Mouse (Mus musculus) embryo, embryonic 10 days (tissue): ENCODE results near the gene Sparcl1.

Experiments used
- DNase-seq: peaks from one replicate; pipeline ENCODE4 v3.0.0-alpha.2; 2015; ENCODE audit warnings: low spot score

Sparcl1 gene

DNA sequence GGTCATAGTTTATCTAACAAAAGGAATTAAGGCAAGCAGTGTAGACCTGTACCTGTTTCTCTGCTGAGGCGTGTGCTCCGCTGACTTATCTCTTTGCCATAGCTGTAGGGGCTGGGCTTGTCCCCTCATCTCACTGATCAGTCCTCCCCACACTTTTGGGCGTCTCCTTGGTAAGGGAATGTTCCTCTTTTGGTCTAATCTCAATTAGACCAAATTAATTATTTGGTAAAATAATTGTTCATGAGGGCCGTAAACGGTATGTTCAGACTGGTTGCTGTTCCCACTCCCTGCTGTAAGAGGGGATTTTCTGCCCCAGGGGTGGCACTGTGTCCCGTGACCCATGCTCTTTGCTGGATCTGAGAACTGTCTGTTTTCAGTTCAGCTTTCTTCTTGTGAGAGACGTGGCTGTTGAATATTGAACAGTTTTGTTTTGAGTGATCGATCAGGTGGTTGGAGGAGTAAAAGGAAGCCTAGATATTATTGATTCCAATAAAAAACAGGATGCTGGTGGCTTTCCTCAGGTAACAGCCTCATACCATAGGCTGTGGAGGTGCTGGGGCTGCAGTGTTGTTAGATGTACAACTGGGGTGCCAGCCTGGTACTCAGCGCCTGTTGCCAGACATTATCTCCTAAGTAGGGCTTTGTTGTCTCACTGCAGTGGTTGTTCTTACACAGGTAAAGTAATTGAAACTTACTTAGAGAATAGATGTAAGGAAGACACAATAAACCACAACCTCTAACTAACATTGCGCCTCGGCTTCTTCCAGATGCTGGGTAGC lies 50.6 kb downstream of the Sparcl1 start:
- no peak for DNase-seq

DNA sequence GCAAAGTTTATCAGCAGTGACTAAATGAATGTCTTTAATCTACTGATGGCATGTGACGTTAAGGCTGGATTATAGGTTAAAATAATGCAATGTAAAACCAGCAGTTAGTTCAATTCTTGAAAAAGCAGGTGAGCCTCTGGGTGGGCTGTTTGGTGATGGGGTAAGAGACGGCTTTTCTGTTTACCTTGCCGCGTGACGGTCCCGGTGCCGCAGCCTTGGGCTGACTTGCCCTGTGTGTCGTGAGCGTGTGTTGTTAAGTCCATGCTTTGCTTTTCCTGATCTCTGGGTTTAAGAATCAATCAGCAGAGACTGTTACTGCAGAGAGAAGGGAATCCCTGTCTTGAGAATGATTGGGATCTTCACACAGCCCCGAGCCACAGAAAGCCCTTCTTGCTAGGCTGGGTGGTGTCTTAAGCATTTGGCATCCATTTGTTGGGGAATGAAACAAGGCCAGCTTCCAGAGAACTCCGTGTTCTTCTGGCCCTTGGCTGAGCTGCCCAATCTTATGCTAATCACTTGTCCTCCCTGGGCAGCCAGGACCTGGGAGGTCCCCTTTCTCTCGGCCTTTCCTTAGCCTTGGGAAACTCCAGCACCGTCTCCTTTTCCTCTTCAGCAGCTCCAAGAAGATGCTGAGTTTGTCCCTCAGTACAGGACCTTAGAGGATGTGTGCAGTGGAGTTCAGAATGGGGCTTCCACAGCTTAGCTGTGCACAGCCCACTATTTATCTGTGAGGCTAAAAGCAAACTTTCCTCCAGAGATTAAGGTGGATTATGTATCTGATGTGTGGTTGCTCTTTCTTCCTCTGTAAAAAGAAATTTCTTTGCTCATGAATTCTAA lies 51.4 kb downstream of the Sparcl1 start:
- no peak for DNase-seq

DNA sequence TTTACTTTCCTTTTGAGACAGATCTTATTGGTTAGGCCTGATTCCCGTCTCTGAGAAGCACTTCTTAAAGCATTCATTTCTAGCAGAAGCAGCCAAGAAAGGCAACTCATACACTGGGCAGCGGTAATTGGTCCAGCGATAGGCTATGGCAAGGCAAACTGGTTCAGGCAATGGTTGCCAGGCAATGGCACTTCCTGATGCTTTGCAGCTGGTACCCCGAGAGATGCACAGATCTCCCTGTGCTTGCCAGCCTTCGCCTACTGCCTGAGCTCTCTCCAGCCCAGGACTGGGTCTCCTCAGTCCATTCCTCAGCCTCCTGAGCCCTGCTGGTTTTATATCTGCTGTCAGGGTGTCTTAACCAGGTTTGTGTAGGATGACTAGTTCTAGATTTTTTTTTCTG lies 53.1 kb downstream of the Sparcl1 start:
- DNase-seq, result no peak

DNA sequence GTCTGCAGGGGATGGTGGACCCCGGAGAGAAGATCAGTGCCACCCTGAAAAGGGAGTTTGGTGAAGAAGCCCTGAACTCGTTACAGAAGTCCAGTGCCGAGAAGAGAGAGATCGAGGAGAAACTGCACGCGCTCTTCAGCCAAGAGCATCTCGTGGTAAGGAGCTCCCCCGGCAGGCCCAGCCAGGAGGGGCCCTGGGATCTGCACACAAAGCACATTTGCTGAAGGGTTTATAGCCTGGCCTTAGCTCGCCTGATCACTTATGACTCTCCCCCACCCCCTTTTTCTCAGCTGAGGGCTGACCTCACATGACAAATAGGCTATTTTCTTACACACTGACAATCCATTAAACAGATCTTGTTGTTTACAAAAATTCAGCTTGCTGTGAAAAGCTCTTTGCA lies 53.9 kb downstream of the Sparcl1 start:
- no peak for DNase-seq

DNA sequence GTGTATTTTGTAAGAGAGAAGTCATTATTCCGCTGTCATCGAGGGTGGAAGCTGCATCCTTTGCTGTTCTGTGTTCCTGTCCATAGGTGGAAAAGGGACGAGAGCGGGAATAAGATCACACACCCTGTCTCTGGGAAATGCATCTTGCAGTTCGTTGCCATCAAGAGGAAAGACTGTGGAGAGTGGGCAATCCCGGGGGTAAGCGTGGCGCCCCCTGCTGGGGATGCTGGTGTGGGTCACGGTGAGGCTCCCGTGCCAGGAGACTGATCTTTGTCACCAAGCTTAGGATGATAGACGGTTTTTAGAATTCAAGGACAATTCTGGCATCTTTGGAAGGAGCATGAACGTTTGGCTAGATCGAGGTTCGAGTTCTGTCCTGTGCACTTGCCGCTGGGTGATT lies 55.5 kb downstream of the Sparcl1 start:
- peak; percentile 28 for DNase-seq

DNA sequence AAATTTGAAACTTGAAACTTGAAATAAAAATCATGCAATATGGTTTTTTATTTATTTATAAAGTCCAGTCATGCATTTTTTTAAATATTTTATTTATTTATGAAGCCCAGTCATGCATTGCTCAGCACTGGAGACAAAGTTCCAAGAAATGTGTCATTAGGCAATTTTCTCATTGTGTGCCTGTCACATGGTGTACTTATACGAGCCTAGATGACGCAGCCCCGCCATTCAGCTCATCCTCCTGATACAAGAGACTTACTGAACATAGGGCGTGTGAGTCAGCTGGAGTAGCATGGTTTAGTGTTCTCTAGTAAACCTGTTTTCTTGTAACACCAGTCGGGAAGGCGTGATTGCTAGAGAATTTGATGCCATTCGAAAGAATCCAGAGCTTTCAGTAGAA lies 57.2 kb downstream of the Sparcl1 start:
- DNase-seq, result no peak

DNA sequence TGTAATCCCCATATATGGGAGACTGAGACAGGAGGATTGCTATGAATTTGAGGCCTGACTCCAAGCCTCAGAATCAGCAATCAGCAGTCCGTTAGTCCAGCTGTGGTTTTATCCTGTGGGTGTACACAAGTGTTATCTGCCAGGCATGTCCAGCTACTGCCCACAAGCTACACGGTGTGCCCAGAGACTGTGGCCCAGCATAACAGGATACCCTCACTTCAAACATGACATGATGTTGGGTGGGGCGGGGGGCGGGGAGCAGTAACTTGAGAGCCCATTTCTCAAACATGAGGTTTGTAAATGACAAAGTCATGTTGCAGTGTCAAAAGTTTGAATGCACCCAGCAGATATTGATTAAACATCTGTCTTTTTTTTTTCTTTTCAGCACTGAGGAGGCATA lies 57.7 kb downstream of the Sparcl1 start:
- no peak for DNase-seq

DNA sequence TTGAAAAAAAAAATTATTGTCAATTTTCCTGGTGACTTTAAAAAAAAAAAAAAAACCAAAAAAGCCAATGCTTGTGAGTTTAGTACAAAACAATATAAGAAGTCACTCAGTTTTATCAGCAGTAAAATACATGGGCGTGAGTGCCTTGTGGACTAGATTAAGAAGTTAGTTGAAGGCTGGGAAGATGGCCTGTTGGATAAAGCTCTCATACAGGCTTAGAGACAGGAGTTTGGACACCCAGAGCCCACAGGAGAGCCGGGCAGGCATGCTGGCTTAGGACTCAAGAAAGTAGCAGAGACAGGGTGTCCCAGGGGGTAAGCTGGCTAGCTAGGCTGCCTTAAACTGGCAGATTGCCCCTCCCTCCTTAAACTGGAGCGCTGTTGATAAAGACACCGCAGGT lies 58.6 kb downstream of the Sparcl1 start:
- DNase-seq, result no peak

DNA sequence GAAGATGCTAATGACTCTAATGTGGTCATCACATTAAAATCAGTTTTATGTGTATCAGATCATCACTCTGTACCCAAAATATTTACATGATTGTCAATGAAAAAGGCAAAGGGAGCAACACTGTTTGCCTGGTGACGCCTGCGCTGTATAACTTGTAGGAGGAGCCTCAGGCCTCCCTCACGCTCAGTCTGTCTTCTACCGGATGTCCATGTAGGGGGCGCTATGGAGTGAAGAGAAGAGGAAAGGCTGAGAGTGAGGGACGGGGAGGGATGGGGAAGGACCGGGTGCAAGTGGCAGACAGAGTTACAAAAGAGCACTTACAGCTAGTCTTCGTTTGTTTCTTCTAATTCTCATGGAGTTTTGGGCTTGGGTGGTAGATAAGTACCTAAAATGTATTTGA lies 60.6 kb downstream of the Sparcl1 start:
- DNase-seq, result peak; percentile 48

DNA sequence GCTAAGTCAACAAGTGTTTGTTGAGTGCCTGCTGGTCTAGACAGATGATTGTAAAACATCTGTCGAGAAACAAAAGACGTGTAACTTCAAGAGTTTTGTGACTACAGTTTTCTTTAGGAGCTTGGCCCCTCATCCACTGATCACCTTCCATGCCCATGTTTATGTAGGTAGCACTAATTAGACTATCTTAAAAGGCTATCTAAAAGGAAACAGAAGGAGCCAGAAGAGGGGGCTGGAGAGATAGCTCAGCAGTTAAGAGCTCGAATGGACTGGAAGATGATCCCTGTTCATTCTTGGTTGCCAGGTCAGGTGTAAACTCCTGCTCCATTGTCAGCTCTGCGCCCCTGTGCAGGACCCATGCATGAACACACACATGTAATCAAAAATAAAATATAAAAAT lies 65.4 kb downstream of the Sparcl1 start:
- peak; percentile 17 for DNase-seq

DNA sequence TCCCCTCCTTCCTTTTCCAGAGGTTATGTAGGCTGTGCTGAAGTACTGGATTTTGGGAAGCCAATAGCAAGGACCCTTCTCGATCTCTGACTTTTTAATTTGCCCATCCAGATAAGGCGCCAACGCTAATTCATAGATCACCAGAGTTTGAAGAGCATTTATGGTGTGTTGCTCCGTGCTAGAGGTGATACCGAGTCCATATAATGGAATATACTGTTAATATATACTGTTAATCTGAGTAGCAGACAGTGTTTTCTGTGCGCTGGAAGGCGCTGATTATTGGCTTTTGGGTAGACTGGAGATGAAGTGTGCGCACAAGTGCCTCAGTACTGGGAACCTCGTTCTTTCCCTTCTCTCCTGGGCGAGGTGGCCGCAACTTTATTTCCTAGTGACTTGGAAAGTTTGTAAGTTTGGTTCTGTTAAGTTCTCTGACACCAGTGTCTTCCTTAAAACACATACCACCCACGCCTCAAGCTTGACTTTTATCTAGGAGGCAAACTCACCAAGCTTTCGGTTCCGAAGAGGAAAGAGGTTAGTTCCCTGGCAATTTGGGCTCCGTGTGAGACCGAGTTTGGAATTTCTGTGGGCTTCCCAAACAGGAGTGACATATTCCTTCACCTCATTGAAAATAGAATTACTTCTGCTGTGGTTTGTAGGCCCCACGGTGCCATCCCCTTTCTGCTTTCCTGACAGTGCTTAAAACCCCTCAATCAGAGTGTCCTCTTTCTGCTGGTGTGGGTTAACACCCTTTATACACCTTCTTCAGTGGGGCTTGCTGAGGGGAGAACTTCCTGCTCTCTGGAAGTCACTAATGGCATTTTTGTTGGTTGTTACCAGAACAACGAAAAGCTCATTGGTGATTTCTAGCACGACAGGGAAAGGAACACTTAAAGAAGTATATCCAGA lies 66.1 kb downstream of the Sparcl1 start:
- peak; percentile 21 for DNase-seq

DNA sequence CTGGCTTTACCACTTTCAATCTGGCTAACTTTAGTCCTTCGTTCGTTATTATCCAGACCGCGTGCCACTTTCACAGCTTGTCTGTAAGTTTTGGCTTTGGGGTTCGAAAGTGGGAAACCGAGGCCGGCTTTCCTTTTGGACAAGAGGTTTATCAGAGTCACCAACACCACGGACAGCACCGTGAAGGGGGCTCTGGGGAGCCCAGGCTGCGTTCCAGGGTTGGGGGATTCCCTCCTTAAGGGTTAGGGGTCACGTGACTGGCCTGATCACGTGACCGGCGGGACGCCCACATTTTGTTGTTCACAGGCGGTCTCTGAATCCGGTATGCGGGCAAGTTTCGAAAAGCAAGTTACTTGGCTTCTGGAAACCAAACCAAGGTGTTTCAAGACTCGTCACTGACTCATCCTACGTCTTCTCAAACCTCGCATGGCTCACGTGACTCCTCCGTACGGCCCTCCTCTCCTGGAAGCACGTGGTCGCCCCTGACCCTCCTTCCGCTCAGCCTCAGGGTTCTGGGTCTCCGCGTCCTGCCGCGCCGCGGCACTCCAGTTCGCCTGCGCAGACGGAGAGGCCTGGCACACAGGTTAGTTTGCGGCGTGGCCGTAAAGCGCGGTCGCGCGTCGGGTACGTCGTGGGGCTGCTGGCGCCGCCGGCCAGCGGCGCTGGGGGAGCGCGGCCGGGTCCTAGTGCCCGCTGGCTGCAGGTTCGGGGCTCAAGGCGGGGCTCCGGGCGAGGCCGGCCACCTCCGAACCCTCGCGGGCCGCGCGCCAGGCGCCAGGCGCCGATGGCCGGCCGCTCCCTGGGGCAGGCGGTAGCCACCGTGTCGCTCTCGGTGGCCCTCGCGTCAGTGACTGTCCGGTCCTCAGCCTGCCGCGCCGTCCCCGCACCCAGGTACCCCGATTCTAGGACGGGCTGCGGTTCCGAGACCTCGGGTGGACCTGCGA lies 67.0 kb downstream of the Sparcl1 start, which contains the start of gene Nudt9:
Gene Nudt9, plus strand, starts transcription at position 51 of the 944 bp plus-strand sequence.
- peak; percentile 98 for DNase-seq

DNA sequence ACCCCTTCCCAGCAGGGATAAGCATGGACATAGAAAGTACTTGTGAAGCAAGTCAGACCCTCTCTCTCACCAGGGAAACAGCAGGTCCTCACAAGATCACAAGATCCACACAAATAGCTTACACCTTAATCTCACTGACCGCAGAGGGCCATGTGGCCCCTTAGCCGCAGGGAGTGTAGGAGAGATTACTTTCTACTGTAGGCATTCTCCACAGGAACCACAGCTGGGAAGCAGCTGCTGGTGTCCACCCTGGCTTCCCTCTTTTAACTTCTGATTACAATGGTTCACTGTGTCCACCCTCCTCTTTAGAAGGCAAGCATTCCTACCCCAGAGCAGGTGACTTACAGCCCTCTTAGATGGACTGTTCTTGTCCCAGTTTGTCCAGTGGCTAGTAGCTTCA lies 69.8 kb downstream of the Sparcl1 start:
- DNase-seq, result no peak

DNA sequence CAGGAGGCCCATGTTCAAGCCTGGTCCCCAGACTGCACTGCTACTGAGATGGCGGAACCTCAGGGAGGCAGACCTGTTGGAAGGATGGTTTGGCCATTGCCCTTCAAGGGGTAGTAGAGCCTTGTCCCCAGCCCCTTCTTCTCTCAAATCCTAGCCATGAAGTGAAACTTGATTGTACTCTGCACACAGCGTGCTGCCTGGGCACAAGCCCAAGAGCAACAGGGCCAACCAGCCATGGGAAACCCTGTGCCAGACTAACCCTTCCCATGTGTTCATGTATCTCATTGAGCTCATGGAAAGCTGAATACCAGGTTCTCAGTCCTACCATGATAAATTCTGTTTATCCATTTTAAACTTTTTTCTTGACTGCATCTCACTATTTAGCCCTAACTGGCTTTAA lies 70.6 kb downstream of the Sparcl1 start:
- no peak for DNase-seq

DNA sequence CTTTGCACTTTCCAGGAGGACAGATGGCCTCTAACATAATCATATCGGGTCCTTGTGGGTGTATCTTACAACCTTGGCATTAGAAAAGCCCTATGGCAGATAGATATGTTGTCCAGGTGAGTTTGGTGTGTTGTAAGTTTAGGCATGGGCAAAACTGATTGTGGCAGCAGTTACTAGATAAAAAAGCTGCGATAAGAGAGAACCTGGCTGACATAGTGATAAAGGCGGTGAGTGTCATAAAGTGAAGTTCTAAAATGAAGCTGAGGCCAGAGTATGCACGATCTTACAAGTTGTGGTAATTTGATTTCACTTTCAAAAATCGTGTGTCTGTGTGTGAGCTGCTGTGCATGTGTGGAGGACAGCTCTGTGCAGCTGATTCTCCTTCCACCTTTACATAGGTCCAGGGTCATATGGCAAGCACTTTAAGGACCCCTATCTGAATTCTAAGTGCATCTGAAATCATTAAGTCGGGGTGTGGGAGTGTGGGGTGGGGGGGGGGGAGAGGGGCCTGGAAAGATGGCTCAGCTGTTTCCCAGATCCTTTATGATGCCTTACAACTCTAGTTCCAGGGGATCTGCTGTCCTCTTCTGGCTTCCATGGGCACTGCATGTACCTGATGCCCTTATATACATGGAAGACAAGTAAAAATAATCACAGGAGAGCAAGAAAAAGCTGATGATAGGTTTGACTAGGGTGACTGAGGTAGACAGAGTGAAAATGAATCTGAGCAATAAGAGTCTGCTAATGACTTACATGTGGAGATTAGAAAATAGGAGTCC lies 74.2 kb downstream of the Sparcl1 start:
- peak; percentile 59 for DNase-seq

DNA sequence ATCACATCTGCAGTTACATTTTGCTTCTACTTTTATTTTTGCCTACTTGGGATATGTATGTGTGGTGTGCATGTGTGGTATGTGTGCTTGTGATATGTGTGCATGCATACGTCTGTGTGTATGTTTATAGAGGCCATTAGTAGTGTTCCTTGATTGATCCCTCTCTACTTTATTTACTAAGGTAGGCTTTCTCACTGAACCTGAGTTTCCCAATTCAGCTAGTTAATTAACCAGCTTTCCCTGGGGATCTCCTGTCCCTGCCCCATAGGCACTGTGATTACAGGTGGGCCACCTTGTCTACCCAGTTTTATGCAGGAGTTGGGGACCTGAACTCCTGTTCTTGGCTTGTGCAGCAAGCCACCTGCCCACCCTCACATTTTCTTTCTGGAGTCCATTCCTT lies 76.8 kb downstream of the Sparcl1 start:
- DNase-seq, result no peak

DNA sequence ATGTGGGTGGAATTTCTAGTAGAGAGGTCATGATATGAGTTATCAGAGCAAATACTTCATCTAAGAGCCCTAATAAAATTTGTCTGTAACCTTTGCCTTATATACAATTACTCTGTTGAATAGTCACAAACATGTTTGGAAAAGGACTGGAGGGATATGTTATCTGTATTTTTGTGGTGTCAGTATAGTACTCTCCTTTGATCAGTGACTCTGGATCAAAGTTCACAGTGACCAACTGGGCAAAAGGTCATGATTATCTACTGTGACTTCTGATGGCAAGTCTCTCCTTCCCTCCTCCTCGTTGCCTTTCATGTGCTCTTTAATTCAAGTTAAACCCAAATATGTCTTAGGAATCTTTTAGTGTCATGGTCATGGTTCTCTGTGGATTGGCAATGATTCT lies 77.7 kb downstream of the Sparcl1 start:
- DNase-seq, result no peak

DNA sequence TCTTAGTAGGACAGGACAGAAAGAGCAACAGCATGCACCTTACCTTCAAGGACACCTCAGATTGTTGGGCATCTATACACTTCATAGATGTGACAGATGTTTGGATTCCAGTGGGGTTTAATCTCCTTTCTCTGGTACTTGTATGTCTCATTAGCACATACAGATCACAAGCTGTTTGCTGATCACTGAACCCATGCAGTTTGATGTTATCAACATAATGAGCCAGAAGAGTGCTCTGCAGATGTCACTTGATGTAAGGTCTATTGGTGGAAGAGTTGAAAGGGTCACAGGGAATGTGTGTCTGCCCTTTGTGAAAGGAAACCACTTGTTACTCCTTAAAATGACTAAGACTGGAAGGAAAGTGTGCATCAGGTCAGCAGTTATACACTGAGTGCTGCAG lies 78.5 kb downstream of the Sparcl1 start:
- DNase-seq, result no peak

DNA sequence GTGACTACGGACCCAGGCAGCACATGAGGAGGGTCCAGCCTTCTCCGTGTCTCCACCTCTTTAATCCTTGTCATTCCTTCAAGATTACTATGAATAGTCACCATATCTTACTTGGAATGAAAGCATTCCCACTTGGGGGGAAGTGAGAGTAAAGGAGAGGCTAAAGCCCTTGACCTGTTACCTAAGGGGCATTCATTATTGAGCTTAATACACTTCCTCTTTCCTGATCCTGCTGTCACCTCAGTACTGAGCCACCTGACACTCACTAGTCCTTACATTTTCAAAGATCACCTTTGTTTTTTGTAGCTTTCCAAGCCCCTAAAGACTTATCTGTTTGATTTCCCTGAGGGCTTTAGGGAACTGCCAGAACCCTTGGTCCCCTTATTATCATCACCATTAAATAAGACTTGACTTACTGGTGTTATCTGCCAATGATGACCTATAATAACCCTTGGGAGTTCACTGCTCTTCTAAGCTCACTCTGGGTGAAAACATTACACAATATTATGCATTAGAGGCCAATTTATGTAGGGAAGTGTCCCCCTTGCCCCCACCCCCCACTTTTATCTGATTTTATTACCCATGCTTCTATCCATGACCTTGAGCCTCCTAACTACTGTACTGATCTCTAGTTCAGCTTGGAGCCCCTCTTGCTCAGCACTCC lies 81.0 kb downstream of the Sparcl1 start:
- no peak for DNase-seq
